Mouse (Mus musculus) cerebellum, postnatal 14 days (tissue): ENCODE measurements at regions not wholly inside any gene's neighbourhood (a gene's known extent, or its start where the extent isn't known, plus 50 kb on each side); places are given as distances from the start of the nearest gene placed in this dataset.
A peak's percentile ranks its signal among the peaks of the same experiment; 100 is the strongest.
"Not testable (repeated sequence)": the region's sequence is repeated elsewhere in the genome, so short reads cannot be mapped to it uniquely, and the experiment has no call there.

Source experiments
- DNase-seq, 2 experiments: peaks; one replicate each; pipeline ENCODE4 v3.0.0; 2021; ENCODE audit warnings: mixed read lengths in 2 of 2

DNA sequence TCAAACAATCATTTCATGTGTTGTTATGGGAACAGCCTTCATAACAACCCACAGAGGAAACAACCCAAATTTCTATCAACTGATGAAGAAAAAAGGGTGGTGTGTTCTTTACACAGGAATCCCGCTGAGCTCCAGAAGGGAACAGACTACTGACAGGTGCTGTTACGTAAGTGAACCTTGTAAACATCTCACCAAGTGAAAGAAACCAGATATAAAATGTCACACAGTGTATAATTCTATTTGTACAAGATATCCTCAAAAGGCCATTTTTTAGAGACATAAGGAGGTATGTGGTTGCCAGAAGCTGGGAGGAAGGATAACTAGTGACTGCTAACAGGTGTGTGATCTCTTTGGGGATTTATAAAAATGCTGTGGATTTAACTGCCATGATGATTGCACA lies 119.9 kb downstream of the Plod2 start:
- DNase-seq: no peak

GRCm38 (mm10) chr9:92667361-92667881 lies 125.4 kb downstream of the Plod2 start:
- no peak for DNase-seq

DNA sequence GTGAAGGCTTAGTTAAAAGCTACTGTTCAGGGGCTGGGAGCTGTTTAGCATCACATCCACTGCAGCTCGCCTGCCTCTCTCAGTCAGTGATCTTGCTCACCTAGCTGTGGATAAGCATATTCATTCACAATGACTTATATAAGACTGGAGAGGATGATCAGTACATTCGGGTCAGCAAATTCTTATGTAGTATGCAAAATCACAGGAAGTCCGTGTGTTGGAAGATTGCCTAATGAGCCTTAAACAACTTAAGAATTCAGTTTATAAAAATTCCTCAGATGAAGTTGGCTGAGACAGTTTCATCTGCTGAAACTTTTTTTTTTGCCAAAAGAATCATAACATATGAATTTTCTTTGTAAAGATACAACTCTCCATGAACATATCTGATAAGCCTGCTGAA lies 129.9 kb downstream of the Plod2 start:
- DNase-seq: no peak

DNA sequence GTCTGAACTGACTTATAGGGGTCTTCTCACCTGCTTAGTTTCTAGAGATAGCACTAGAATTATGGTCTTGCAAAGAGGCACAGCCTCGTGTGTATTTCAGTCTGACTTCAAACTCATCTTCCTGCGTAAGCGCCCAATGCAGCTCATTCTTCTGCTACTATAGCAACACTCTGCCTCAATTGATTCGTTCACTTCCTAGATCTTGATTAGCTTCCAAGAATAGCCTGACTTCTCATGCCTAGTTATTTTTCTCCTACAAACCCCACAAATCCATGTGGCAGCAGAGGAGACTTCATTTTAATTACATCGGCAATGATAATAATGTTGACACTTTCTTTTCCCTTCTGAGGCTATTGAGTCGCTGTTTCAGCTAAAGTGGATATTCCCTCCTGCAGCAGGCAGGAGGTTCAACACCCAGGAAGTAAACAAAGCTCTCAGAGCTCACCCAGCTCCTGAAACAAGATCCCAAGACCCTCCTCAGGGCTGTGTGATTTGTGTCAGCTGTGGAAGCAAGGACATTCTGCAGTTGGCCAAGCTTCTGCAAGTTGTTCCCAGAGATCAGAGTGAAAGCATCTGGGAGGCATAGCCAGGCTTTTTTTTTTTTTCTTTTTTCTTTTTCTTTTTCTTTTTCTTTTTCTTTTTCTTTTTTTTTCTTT lies 152.5 kb downstream of the Plod2 start:
- no peak for DNase-seq

GRCm38 (mm10) chr9:92697971-92698370 lies 155.9 kb downstream of the Plod2 start:
- DNase-seq: no peak

- DNase-seq: no peak
These were observed 162.7 kb downstream of the Plod2 start for GRCm38 (mm10) chr9:92704752-92705151.

DNA sequence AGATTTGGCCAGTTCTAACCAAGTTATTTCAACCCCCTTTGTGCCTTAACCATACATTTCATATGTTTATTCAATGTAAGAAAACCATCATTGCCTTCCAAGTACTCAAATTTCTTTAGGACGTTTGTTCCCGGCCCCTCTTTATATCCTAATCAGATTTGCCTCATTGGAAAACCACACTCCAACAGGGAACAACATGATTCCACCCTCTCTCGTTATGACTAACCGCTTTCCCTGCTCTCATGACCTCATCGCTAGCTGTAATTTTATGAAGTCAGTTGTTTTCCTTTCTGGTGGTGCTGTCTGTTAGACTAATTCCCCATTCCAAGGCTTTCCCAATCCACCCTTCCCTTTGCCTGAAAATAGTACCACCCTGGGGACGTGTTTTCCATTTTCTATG lies 165.0 kb downstream of the Plod2 start:
- no peak for DNase-seq

DNA sequence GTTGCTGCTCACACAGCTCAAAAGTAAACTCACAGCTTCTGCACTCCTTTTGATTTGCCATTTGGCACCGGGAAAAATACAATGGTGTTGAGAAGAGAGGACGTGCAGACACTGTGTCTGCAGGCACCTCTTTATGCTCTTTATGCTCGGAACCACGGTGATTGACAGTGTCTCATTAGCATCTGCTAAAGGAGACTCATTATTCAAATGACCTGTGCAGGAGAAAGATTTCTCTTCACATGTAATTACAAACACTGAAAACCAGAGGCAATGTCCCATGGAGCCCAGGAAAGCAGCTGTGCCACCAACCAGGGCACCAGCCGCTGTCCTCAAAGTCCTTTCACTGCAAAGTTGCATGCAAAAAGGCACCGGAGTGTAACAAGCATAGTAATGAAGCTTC lies 175.2 kb downstream of the Plod2 start:
- DNase-seq: no peak

GRCm38 (mm10) chr9:92718337-92718736 lies 176.3 kb downstream of the Plod2 start:
- DNase-seq: no peak

DNA sequence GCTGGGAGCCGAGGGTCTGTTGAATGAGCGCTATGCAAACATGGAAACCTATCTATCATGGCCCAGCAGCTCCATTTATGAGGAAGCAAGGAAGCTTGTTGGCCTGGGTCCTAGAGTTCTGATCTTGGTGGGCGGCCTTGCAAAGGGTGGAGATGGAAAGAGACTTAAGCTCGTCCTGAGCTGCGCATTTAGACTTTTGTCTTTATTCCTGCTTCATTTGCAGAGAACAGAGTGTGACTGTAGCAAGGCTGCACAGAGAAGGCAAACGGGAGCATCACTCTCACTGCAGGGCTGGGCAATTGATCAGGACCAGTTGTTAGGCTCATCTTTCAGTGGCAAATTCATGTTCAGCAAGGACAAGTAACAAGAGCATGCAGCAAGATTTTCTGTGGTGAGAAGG lies 177.2 kb downstream of the Plod2 start:
- no peak for DNase-seq

DNA sequence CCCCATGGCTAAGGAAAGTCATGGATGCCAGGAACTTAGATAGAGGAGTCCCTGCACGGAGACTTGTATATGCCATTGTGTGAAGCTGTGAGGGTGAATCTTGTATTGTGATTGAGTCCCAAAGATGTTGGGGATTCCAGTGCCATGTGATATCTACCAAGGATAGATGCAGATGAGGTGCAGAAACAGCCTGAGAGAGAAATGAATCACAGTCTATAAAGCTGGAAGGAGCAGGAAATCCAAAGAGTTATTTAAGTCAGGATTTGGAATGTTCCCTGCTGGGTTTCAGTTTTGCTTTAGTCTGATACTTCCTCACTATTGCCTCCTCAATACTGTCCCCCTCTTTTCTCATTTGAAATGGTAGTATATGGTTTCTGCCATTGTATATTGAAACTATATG lies 186.8 kb downstream of the Plod2 start:
- DNase-seq: no peak

- no peak for DNase-seq
These were observed 189.4 kb downstream of the Plod2 start for GRCm38 (mm10) chr9:92731396-92731795.

DNA sequence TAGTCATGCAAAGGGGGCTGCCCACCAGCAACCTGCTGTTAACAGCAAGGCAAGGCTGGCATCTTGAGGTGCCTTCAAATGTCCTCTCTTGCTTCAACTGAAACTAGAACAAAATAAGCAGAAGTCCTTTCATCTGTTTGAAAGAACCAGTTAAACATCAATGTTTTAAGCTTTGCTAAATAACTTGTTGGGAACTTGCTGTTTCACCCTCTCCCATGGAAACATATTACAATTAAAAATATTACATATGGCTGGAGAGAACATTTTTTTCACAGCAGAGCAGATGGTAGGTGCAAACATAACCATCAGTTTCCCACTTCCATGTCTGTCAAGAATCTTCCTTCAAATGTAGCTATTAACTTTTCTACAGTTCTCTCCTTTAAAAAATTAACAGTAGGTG lies 225.5 kb downstream of the Plod2 start:
- DNase-seq: no peak

DNA sequence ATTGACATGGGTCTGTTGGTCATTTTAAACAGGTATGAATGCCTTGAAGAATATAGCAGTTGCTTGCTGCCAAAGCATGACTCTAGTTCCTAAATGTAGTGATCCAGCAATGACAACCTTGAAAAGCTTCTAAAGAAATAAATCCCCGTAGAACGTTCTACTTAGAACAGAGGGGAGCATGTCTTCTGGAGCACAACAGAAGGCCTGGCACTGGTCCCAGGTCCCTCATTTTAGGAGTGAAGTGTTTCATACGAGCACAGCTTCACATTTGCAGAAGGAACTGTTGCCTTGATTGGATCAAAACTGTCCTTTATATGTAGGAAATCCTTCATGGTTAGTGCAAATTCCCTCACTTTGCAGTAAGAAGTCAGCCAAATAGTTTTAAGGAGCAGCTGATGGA lies 226.4 kb downstream of the Plod2 start:
- peak; percentile 42 to 50 for DNase-seq

GRCm38 (mm10) chr9:92769528-92769927 lies 227.5 kb downstream of the Plod2 start:
- peak; percentile 18 to 33 for DNase-seq

DNA sequence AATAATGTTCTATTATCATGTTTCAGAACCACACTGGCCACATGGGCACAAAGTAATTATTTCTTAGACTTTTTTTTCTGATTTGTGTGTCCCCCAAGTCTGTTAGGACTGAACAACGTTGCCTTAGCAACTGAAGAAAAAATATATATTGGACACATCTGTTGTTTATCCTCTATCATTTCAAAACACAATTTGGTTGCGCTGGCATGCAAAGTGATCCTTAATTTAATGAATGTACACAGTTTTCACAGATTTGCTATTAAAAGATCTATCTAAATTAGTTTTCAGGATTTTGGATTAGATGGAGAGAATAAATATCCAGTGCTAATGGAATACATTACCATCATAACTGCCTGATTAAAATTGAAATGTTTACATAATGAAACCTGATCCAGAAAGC lies 229.0 kb downstream of the Plod2 start:
- no peak for DNase-seq

DNA sequence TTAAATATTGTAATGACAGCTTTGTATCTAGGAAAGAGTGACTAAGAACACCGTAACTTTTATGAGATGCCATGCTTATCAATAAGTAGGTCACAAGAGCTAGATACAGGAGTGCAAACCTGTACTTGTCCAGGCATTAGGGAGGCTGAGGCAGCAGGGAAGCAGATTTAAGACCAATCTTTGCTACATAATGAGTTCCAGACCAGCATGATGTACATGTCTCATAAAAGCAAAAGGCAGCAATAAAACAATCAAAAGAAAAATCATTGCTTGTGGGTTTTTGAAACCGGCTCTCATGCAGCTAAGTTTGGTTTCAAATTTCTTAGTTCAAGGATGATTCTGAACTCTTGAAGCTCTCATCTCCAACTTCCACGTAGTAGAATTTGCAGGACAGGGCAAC lies 229.7 kb downstream of the Plod2 start:
- DNase-seq: no peak

- DNase-seq: no peak
These were observed 241.0 kb downstream of the Plod2 start for GRCm38 (mm10) chr9:92782922-92783454.

GRCm38 (mm10) chr9:92799695-92800094 lies 257.7 kb downstream of the Plod2 start:
- no peak for DNase-seq

- no peak for DNase-seq
These were observed 267.4 kb downstream of the Plod2 start for GRCm38 (mm10) chr9:92809469-92809868.

- peak; percentile 15 to 41 for DNase-seq
These were observed 278.7 kb downstream of the Plod2 start for GRCm38 (mm10) chr9:92820721-92821120.

GRCm38 (mm10) chr9:92826708-92827353 lies 284.8 kb downstream of the Plod2 start:
- no peak for DNase-seq

GRCm38 (mm10) chr9:92836156-92836555 lies 294.1 kb downstream of the Plod2 start:
- DNase-seq: not testable (repeated sequence)

DNA sequence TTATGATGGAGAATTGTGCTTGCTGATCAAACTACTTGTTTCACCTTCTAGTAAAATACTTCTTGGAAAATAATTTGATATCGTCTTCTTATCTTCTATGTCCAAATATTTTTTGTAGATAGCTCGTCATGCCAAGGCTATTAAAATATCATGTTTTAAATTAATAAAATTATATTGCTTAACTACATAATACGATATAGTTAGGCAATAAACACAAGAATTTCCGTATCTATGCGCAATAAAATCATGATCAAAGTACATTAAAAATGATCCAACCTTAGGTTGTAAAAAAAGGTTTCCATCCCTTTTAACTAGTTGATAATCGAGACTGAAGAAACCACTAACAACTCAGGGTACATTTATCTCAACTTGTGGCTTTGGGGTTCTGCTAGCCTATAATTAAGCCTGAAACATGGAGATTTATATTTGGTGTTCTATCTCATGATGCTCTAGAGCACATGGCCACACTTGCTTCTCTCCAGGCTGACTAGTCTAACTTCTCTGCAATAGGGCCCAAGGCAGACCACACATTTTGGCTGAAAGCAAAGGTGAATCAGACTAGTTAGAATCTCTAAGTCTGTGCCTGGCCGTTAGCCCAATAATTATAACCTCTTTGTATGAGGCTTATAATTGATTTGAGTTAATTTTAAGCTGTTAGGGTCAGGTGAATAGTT lies 314.5 kb downstream of the Plod2 start:
- no peak for DNase-seq
